Mouse (Mus musculus): ENCODE results near the gene Znfx1. TPM values are rescaled to one million over a fixed set of nuclear protein-coding genes. Genes with fewer than 3 reads are reported as not detected.

Znfx1 gene
- polyA plus RNA-seq, 2 experiments = 6.7 to 7.7 TPM

DNA sequence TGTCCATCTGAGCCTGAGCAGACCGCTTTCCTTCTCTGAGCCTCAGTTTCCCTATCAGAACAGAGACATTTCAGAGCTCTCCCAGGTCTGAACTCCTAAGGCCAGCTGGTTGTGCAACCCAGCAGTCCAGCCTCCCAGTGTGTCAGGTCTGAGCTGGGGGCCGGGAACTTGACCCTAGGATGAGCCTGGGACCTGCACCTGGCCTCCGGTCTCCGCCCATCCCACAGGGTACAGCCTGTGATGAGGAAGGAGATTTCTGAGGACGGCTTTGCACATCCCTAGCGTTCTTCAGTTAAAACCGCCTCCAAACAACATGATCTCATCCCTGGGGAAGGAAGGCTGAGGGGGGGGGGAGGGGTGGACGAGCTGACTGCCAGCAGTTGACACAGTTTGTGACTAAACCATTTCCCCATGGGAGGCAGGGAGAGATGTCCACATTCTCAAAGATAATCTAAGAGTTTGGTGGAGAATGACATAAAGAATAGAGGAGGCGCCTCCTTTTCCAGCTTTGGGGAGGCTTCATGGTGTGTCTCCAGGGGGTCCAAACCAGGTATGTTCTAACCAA is 16.2 kb upstream of the Znfx1 start:
- ATAC-seq (ENCODE audit: insufficient read depth) = no peak
- no peaks in the 10 kb centered on the region for H3K36me3 ChIP-seq (replicated peaks; ENCODE audit: control insufficient read depth, insufficient read depth, low read depth)

DNA sequence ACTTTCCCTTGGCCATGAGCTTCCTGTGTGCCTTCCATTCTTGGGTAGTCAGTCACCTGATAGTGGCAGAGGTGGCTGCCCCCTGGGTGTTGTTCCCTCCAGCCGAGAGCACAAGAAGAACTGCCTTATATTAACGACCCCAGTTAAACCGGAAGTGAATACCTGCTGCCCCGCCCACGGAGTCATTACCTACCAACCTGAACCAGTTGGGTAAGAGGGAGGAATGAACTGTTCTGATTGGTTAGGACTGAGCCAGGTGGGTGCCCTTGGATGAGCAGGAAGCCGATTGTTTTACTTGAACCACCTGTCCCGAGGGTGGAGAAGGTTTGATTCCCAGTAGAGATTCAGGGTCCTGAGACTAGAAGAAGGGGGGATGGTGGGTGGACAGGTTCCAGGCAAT is 15.7 kb upstream of the Znfx1 start:
- H3K27ac ChIP-seq = no peak overlapping the region
- no peaks in the 10 kb centered on the region for H3K27me3 ChIP-seq (ENCODE audit: control insufficient read depth, insufficient read depth, low read length)
- no peak overlapping the region for H3K4me3 ChIP-seq (ENCODE audit: insufficient read depth in 1 of 2, low read depth in 2 of 2, low read length in 2 of 2)
- H3K36me3 ChIP-seq (replicated peaks; ENCODE audit: control insufficient read depth, insufficient read depth, low read depth) = no peaks in the 10 kb centered on the region
- ATAC-seq (ENCODE audit: insufficient read depth) (no peak), DNase-seq (ENCODE audit: low read depth in 3 of 3, low spot score in 3 of 3) (no peak)
- 29% methylated on average over 7 of the region's 7 CpGs for WGBS (ENCODE audit: insufficient replicate concordance)
- no peaks in the 10 kb centered on the region for H3K4me1 ChIP-seq (replicated peaks; ENCODE audit: control insufficient read depth in 2 of 2, insufficient read depth in 2 of 2, low read length in 1 of 2)
- no peaks in the 10 kb centered on the region for H3K9me3 ChIP-seq (ENCODE audit: control insufficient read depth, low read length)
- TF ChIP-seq EP300 (IDR thresholded peaks at IDR 0.05; ENCODE audit: low read depth) (no peak), CTCF (IDR thresholded peaks at IDR 0.05; ENCODE audit: low read depth) (no peak)
- H3K4me2 ChIP-seq (ENCODE audit: low read depth) = no peak overlapping the region
- no peak overlapping the region for H3K9ac ChIP-seq (replicated peaks)

More for the DNA sequence above, 16.2 kb upstream of the Znfx1 start:
- Histone ChIP-seq H3K9me3 (ENCODE audit: control insufficient read depth, low read length) (no peaks in the 10 kb centered on the region), H3K9ac (replicated peaks) (no peak overlapping the region), H3K4me2 (ENCODE audit: low read depth) (no peak overlapping the region), H3K4me3 (ENCODE audit: insufficient read depth in 1 of 2, low read depth in 2 of 2, low read length in 2 of 2) (no peak overlapping the region), H3K4me1 (replicated peaks; ENCODE audit: control insufficient read depth in 2 of 2, insufficient read depth in 2 of 2, low read length in 1 of 2) (no peaks in the 10 kb centered on the region), H3K27me3 (ENCODE audit: control insufficient read depth, insufficient read depth, low read length) (no peaks in the 10 kb centered on the region), H3K27ac (no peak overlapping the region)
- WGBS (ENCODE audit: insufficient replicate concordance) = 41% methylated on average over 9 of the region's 9 CpGs
- TF ChIP-seq CTCF (IDR thresholded peaks at IDR 0.05; ENCODE audit: low read depth) = no peak
- TF ChIP-seq EP300 (IDR thresholded peaks at IDR 0.05; ENCODE audit: low read depth) = no peak
- no peak for DNase-seq (ENCODE audit: low read depth in 3 of 3, low spot score in 3 of 3)

DNA sequence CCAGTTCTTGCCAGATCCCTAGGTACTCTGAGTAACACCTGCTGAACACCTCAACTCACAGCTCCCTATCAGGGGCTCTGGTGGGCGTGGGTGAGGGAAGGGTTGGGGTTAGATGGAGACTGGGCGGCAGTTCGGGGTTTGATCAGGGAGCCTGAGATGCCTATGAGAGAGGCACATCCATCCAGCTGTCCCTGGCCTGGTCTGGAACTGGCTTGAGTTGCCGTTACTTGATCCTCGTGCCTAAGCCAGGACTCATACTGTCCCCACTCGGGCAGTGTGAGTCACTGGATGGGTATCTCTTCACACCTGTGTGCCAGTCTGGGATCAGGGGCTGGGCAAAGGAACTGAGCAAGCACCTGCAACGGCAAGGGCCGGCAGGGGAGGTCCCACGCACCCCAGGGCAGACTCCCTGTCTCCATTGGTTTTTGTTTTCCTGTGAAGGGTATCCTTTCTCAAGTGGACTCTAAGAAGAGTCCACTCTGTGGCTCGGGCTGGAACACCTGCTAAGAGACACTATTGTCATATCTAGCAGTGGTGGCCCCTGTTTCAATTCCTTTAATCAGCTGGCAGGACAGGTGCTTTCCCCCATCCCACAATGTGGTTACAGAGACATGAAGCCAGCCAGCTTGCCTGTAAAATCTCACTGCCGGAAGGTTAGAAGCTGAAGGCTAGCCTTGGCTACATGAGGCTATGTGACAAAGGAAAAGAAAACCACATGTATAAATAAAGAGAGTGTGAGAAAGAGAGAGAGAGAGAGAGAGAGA is 14.6 kb upstream of the Znfx1 start:
- Histone ChIP-seq H3K4me1 (replicated peaks; ENCODE audit: control insufficient read depth in 2 of 2, insufficient read depth in 2 of 2, low read length in 1 of 2) (no peaks in the 10 kb centered on the region), H3K4me2 (ENCODE audit: low read depth) (no peak overlapping the region), H3K9me3 (ENCODE audit: control insufficient read depth, low read length) (no peaks in the 10 kb centered on the region), H3K27ac (no peak overlapping the region), H3K36me3 (replicated peaks; ENCODE audit: control insufficient read depth, insufficient read depth, low read depth) (no peaks in the 10 kb centered on the region), H3K9ac (replicated peaks) (no peak overlapping the region), H3K27me3 (ENCODE audit: control insufficient read depth, insufficient read depth, low read length) (no peaks in the 10 kb centered on the region), H3K4me3 (ENCODE audit: insufficient read depth in 1 of 2, low read depth in 2 of 2, low read length in 2 of 2) (no peak overlapping the region)
- TF ChIP-seq EP300 (IDR thresholded peaks at IDR 0.05; ENCODE audit: low read depth) (no peak), CTCF (IDR thresholded peaks at IDR 0.05; ENCODE audit: low read depth) (no peak)
- WGBS (ENCODE audit: insufficient replicate concordance) = 63% methylated on average over 11 of the region's 11 CpGs
- DNase-seq (ENCODE audit: low read depth in 3 of 3, low spot score in 3 of 3) = no peak
- no peak for ATAC-seq (ENCODE audit: insufficient read depth)

DNA sequence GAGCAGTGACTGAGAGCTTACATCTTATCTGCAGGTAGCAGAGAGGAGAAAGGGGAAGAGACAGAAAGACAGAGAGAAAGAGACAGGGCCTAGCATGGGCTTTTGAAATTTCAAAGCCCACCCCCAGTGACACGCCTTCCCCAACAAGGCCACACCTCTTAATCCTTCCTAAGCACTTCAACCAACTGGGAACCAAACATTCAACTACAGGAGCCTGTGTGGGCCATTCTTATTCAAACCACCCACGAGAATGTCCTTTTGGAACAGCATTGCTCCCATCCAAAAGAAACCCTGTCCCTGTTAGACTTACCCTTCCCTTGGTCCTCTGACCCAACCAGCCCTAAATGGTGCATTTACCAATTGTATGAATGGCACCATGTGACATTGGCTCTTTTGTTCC is 13.9 kb upstream of the Znfx1 start:
- no peak overlapping the region for H3K27ac ChIP-seq
- WGBS (ENCODE audit: insufficient replicate concordance) = 32% methylated on average over 2 of the region's 2 CpGs
- no peak overlapping the region for H3K4me3 ChIP-seq (ENCODE audit: insufficient read depth in 1 of 2, low read depth in 2 of 2, low read length in 2 of 2)
- no peaks in the 10 kb centered on the region for H3K9me3 ChIP-seq (ENCODE audit: control insufficient read depth, low read length)
- no peaks in the 10 kb centered on the region for H3K4me1 ChIP-seq (replicated peaks; ENCODE audit: control insufficient read depth in 2 of 2, insufficient read depth in 2 of 2, low read length in 1 of 2)
- H3K9ac ChIP-seq (replicated peaks) = no peak overlapping the region
- no peaks in the 10 kb centered on the region for H3K27me3 ChIP-seq (ENCODE audit: control insufficient read depth, insufficient read depth, low read length)
- H3K4me2 ChIP-seq (ENCODE audit: low read depth) = no peak overlapping the region
- no peaks in the 10 kb centered on the region for H3K36me3 ChIP-seq (replicated peaks; ENCODE audit: control insufficient read depth, insufficient read depth, low read depth)
- TF ChIP-seq EP300 (IDR thresholded peaks at IDR 0.05; ENCODE audit: low read depth) (no peak), CTCF (IDR thresholded peaks at IDR 0.05; ENCODE audit: low read depth) (no peak)
- DNase-seq (ENCODE audit: low read depth in 3 of 3, low spot score in 3 of 3) (no peak), ATAC-seq (ENCODE audit: insufficient read depth) (no peak)

DNA sequence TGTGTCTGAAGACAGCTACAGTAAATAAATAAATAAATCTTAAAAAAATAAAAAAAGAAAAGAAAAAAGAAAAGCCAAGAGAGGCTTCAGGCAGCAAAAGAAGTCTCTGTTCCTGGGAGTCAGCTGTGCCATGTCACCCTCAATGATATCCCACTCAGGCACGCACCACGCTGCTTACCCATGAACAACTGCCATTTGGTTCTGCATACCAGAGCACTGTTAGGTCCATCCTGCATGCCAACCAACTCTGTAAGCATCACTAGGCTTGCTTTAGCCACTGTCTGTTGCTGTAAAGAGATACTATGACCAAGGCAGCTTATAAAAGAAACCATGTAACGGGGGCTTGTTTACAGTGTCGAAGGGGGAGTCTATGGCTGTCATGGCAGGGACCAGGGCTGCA is 13.5 kb upstream of the Znfx1 start:
- no peaks in the 10 kb centered on the region for H3K36me3 ChIP-seq (replicated peaks; ENCODE audit: control insufficient read depth, insufficient read depth, low read depth)
- TF ChIP-seq CTCF (IDR thresholded peaks at IDR 0.05; ENCODE audit: low read depth) (no peak), EP300 (IDR thresholded peaks at IDR 0.05; ENCODE audit: low read depth) (no peak)
- DNase-seq (ENCODE audit: low read depth in 3 of 3, low spot score in 3 of 3) (no peak), ATAC-seq (ENCODE audit: insufficient read depth) (no peak)
- no peaks in the 10 kb centered on the region for H3K27me3 ChIP-seq (ENCODE audit: control insufficient read depth, insufficient read depth, low read length)
- H3K4me1 ChIP-seq (replicated peaks; ENCODE audit: control insufficient read depth in 2 of 2, insufficient read depth in 2 of 2, low read length in 1 of 2) = peaks cover 0 to 3% of the 10 kb centered on the region in 2 experiments; a peak in 2 of 4 replicates
- H3K9me3 ChIP-seq (ENCODE audit: control insufficient read depth, low read length) = no peaks in the 10 kb centered on the region
- WGBS (ENCODE audit: insufficient replicate concordance) = 77% methylated on average over 4 of the region's 4 CpGs
- H3K4me2 ChIP-seq (ENCODE audit: low read depth) = no peak overlapping the region
- H3K9ac ChIP-seq (replicated peaks) = no peak overlapping the region
- H3K4me3 ChIP-seq (ENCODE audit: insufficient read depth in 1 of 2, low read depth in 2 of 2, low read length in 2 of 2) = no peak overlapping the region
- H3K27ac ChIP-seq = no peak overlapping the region

All from liver, embryonic 14.5 days (tissue).